Mouse (Mus musculus) ES-E14 (cell line): Measurements from ENCODE around the gene Sfxn5.

Source experiments
- ZC3H11A ChIP-seq: IDR thresholded peaks from 2 replicates; pipeline ENCODE4 v1.6.1; 2012; ENCODE audit warnings: low read depth, mild to moderate bottlenecking, inconsistent platforms, low read length, borderline replicate concordance
- ZNF384 ChIP-seq: IDR thresholded peaks from 2 replicates; pipeline ENCODE4 v1.6.1; 2012; ENCODE audit warnings: low read depth, low read length, inconsistent platforms

GRCm38 (mm10) chr6:85341814-85342501, 8.7 kb upstream of the Sfxn5 start:
- TF ChIP-seq ZC3H11A (no peak), ZNF384 (no peak)
